Mouse (Mus musculus): ENCODE measurements around the gene Hcn3.

DNA sequence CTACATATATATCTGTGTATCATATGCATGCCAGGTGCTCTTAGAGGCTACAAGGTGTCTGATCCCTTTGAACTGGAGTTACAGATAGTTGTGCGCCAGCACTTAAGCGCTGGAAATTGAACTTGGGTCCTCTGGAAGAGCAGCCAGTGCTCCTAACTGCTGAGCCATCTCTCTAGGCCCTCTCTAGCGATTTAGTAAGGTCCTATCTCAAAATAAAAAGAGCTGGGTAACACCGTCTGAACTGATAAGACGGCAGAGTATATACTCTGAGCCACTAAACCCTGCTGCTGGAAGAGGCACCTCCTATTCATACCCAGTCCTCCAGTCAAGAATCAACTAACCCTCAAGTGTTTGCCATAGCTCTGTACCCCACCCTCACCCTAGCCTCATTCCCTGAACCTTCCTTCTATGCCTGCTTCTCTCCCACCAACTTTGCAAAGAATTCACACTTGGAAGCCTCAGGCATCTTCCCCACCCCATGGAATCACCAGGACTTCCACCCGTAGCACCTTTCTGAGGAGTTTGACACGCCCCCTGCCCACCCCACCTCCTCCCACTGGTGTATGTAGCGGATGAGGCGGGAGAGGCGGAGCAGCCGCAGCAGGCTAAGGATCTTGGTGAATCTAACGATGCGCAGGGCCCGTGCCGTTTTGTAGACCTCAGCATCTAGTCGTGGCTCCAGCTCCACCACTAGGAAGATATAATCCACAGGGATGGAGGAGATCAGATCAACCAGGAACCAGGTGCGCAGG is 7.7 kb downstream of the Hcn3 start:
- TF ChIP-seq CTCF (IDR thresholded peaks at IDR 0.05; ENCODE audit: borderline replicate concordance, extremely low read depth, insufficient read depth, insufficient read length): no peak
- TF ChIP-seq POLR2A (IDR thresholded peaks at IDR 0.05; ENCODE audit: borderline replicate concordance, extremely low read depth, insufficient read depth, insufficient read length, poor library complexity, severe bottlenecking): no peak
